Mouse (Mus musculus): ENCODE data around the gene Kdm2b. TPM values are rescaled to one million over a fixed set of nuclear protein-coding genes. Genes with fewer than 3 reads are reported as not detected.
A peak's percentile ranks its signal among the peaks of the same experiment; 100 is the strongest.

Kdm2b gene
- total RNA-seq (2021): 10 to 100 TPM; 13.0 to 13.7 TPM
- long read RNA-seq, experiment 1, transcript Kdm2b-201 (12 exons, 3,532 nt): major isoform, 7 of 9 reads
- long read RNA-seq, experiment 1, partial matches to known transcripts: 0 of 9 reads
- long read RNA-seq, experiment 1, other reads (novel, unspliced or antisense): 2 of 9 reads
- long read RNA-seq, experiment 2, transcript Kdm2b-201 (12 exons, 3,532 nt): major isoform, 9 of 11 reads
- long read RNA-seq, experiment 2, partial matches to known transcripts: 1 of 11 reads
- long read RNA-seq, experiment 2, other reads (novel, unspliced or antisense): 1 of 11 reads

DNA sequence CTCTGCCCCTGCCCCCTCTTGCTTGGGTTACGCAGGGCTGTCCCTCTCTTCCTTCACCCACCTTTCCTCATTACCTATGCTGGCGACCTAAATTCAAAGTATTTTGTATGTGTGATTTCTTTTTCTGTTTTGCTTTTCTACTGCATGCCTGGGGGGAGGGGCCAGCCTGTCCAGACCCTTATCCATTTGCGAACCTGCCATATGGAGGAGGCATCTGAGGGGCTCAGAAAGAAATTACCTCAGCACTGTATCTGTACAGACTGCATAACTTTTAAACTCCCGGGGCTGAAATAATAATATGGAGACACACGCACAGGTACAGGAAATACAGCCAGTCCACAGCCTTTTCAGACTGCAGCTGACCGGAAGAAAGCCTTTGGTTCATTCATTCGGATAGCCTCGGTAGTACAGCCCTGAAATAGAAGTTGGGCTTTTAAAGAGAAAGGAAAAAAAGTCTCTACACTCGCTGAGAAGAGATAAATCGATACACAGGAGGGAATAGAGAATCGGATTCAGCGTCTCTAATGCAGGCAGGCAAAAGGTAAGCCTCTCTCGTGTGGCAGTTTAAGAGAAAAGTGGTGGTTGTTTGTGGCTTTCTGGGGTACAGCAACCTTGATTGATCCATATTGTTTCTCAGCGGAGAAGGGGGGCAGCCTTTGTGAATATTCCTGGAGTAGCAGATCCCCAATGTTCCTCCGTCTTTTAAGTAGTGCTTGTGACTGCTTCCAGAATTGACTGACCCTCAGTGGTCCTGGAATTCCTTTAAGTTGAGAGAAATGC lies at the start of gene Kdm2b:
TSS of gene Kdm2b (minus strand) at position 273 of the 780 bp plus-strand sequence.
- DNase-seq (ENCODE audit: low spot score in 2 of 2): no peak

DNA sequence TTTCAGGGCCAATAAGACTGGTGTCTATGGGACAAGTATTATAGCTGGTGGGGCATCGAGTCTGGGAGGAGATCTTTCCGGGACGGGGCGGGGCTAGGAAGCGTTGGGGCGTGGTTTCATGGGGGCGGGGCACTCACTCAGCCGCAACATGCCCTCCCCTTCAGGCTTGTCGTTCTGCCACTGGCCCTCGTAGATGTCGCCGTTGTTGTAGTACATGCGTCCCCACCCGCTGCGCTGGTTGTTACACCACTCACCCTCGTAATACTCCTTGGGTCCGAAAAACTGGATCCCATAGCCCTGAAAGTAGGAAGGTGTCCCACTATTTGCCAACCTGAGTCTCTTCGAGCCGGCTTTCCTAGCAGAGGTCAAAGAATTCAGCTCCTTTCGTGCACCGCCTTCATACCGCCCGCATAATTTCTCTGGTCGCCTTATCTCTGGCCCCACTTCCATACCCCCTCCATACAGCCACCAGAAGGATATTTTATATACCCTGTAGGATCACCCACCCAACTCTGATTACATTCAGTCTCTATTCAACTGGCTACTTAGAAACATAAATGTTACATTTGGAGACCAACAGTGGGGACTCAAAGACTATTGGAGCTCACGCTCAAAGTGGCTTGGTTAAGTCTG lies 49.6 kb upstream of the Kdm2b start:
- DNase-seq (ENCODE audit: low spot score in 2 of 2): peak; percentile 70 to 80

DNA sequence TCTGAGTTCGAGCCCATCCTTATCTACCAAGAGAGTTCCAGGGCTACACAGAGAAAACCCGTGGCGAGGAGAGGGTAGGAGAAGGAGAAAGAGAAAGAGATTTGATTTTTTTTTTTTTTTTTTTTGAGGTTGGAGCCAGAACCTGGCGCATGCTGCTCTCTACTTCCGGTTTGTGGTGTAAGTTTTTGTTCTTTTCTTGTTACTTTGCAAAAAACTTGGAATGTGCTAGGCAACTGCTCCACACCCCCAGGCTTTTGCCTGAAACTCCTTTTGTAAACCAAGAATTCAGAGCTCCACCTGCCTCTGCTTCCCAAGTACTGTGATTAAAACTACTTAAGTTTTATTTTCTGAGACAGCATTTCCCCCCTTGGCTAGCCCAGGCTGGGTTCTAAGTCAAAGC lies 48.5 kb upstream of the Kdm2b start:
- DNase-seq (ENCODE audit: low spot score in 2 of 2): no peak

DNA sequence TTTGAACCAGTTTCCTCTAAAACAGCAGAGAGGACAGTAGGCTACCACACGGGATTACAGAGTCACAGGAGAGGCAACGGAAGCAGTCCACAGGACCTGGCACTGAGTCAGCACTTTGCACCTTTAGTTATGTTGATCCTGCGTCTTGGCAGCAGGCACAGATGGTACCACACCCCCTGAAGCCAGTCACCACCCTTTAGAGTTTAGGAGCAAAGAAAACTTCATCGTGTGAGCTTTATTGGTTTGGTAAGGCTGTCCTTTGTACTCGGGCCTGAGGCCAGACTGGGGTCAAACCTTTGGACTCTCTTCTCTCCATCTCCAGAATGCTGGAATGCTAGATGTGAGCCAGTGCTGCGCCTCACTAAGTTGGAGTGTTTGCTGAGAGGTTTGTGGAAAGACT lies 45.9 kb upstream of the Kdm2b start:
- no peak for DNase-seq (ENCODE audit: low spot score in 2 of 2)

DNA sequence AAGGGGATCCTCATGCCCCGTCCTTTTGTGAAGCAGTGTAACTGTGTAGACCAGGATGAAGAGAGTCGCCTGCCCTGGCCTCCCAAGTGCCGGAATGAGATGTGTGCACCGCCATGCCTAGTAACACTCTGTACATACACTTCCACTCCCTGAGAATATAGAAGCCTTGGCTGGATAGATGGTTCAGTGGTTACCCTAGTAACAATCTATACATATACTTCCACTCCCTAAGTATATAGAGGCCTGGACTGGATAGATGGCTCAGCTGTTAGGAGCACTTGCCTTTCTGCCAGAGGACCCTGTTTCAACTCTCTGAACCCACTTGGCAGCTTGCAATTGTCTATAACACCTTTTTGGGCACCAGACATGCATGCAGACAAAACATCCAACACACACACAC lies 45.5 kb upstream of the Kdm2b start:
- no peak for DNase-seq (ENCODE audit: low spot score in 2 of 2)

DNA sequence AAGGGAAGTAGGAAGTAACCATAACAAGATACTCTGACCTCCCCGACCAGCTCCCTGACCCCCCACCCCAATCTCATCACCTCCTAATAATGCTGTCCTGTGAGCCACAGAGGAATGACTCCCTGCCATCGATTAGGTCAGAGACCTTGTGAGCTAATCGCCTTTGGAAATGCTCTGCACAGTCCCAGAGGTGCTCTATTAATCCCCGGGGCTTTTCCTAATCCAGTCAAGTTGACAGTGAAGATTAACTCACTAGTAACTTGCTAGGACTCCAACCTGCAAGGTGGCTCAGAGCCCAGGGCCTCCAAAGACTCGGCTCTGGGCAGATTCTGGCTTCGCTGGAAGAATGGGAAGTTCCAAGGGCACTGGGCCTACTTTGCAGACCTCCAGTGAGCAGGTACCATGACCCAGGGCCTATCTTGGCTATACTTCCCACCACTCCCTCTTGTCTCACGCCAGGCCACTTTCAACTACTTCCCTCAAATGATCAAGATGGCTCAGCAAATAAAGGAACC lies 44.1 kb upstream of the Kdm2b start:
- DNase-seq (ENCODE audit: low spot score in 2 of 2): no peak

DNA sequence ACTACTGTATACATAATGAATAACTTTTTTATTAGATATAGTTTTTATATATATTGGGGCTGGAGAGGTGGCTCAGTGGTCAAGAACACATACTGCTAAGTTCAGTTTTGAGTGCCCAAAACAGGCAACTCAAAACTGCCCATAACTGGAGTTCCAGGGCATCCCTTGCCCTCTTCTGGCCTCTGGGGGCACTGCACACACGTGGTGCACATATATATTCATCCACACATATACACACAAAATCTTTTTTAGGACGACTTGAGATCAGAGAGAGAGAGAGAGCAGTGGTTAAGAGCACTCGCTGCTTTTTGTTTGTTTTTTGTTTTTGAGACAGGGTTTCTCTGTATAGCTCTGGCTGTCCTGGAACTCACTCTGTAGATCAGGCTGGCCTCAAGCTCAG lies 41.7 kb upstream of the Kdm2b start:
- DNase-seq (ENCODE audit: low spot score in 2 of 2): no peak

DNA sequence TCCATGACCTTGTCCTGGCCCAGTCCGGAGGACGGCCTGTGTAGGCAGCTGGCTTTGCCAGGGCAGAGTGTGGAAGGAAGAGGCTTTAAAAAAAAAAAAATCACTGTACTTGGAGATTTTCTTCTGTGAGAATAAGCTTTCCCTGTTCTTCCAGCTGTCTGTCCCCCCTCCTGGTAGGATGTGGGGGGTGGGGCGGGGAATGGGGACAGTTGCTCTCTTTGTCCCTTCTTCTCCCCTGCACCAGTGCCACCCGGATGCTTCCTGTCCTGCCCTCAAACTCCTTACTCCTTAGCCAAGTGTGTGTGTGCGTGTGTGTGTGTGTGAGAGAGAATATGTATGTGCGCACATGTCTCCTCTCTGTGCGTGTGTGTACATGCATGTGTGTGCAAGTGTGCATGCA lies 40.1 kb upstream of the Kdm2b start:
- no peak for DNase-seq (ENCODE audit: low spot score in 2 of 2)

DNA sequence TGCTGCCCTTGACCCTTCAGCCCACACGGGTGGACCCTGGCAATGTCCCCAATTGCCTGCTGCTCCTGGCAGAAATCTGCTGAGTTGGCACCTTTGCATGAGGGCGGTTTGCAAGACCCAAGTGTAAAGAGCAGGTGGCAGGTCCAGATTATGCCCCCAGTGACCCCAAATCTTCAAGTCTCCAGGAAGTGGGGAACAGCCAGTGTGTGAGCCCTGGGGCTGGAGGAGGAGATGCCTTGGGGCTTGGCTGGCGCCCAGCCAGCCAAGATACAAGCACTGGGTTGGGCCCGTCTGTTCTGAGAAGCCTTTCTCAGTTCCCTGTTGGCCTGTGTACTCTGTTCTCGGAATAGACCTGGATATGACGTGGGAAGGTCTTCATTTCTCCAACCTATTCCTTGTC lies 37.8 kb upstream of the Kdm2b start:
- DNase-seq (ENCODE audit: low spot score in 2 of 2): no peak

DNA sequence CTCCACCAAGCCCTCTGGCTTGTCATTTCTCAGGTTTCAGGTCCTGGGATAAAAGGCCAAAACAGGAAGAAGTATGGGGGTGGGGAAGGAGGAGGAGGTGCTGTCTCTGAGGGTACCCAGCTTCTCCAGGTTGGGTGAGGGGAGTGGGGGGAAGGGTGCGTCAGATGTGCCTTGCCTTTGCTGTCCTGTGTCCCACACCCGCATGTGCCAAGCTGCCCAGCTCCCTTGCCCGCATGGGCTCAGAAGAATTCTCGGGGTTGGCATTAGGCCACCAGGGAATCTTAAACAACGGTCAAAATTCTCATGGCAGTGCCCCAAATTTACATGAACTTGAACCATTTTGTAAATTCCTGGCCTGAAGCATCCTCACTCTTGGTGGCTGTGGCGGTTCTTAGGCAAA lies 36.8 kb upstream of the Kdm2b start:
- DNase-seq (ENCODE audit: low spot score in 2 of 2): no peak

DNA sequence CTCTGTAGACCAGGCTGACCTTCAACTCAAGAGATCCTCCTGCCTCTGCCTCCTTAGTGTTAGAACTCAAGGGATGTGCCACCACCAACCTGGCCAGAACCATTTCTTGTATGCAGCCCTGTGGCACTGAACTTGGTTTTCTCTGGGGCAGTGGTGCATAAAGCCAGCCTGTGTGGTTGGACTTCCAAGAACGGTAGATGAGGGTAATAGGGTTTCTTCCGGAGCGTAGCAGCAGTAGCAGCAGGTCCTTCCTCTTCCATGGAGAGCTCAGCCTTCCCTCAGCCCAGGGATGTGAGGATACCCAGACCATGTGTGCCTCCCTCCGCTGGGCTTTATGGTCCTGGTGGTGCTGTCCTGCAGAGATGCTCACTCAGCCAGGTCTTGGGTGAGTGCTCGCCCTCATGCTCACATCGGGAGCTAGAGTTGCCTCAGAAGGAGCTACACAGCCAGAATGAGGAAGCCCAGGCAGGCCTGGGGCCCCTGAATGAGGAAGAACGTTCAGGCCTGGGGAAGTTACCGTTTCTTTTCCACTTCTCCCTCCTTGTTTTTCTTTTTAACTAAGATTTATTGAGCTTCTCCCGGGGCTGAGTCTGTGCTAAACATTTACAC lies 35.4 kb upstream of the Kdm2b start:
- no peak for DNase-seq (ENCODE audit: low spot score in 2 of 2)

DNA sequence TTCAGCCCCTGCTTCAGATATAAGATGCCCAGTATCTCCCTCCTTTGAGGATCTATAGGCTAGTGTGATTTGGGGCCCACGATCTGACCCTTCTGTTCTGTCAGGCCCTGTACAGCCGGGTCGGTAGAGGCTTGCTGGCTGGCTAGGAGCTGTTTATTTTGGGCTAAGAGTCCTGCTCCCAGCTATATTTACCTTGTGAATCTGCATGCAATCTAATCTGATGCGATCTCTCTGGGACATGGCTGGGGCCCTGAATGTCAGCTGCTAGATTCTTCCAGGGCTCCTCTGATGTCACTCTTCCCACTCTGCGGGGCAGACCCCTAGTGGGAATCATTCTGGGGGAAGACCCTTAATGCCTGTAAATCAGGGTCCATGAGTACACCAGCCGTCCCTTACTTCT lies 34.7 kb upstream of the Kdm2b start:
- no peak for DNase-seq (ENCODE audit: low spot score in 2 of 2)

DNA sequence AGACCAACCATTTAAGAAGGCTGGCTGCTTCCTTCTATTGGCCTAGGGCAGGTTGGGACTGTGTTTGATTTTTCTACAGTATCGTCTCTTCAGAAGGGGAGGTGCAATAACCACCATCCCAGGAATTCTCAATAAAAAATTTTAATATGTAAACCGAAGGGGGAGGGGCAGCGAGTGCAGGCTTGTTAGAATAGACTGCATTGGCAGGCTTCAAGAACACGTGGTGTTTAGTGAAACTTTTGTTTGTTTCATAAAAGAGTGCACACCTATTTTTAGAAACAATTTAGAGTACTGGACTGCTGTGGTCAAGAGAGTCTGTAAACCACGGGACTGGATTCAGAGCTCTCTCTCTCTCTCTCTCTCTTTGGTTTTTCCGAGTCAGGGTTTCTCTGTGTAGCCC lies 33.4 kb upstream of the Kdm2b start:
- no peak for DNase-seq (ENCODE audit: low spot score in 2 of 2)

DNA sequence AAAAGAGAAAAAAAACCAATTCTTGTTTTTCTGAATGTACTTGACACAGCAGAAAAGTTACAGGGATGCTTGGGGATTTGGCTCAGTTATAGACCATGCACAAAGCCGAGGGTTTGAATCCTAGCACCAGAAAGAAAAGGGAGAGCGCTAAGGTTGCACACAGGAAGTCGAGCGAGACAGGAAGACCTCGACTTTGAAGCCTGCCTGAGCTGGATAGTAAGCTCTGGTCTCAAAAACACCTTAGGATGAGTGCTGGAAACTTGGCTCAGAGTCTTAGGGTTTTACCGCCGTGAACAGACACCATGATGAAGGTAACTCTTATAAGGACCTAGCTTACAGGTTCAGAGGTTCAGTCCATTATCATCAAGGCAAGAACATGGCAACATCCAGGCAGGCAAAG lies 31.8 kb upstream of the Kdm2b start:
- no peak for DNase-seq (ENCODE audit: low spot score in 2 of 2)

DNA sequence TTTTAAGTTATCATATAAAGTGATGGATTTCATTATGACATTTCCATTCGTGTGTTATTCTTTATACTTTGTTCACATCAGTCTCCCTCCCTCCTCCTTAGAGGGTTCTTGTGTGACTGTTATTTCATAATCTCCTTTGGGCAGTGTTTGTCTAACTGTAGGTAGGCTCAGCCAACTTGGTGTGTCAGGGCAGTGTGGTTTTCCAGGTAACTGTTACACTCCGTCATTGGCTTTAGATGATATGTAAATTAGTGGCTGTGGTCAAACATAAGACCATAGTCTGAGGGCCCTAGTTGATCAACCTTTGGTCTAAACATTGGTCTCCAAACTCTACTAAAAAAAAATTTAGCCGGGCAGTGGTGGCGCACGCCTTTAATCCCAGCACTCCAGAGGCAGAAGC lies 30.8 kb upstream of the Kdm2b start:
- no peak for DNase-seq (ENCODE audit: low spot score in 2 of 2)

DNA sequence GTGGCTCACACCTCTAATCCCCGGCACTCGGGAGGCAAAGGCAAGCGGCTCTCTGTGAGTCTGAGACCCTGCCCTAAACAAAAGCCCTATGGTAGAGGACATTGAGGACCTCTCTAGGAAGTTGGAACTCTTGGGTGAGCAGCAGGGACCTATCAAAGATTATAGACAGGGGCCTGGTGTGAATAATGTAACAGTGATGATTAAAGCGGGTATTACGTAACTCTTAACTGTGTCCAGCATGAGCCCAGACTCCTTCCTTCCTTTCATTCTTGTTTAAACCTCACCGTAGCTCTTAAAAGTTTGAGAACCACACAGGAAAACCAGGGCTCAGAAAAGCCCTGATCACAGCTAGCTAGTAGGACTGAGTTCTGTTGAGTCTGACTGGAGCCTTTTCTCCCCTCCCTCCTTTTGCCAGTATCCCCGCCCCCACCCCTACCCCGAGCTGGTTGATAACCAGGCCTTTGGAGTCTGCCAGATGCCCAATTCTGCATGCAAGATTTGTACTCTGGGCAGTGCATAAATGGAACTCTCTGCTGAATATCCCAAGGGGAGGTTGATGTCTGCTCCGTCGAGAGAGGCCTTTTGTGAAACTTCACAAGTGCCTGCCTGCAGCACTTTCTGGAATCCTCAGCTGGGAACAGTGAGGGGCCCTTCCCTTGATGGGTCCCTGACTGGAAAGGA lies 29.9 kb upstream of the Kdm2b start:
- DNase-seq (ENCODE audit: low spot score in 2 of 2): no peak

DNA sequence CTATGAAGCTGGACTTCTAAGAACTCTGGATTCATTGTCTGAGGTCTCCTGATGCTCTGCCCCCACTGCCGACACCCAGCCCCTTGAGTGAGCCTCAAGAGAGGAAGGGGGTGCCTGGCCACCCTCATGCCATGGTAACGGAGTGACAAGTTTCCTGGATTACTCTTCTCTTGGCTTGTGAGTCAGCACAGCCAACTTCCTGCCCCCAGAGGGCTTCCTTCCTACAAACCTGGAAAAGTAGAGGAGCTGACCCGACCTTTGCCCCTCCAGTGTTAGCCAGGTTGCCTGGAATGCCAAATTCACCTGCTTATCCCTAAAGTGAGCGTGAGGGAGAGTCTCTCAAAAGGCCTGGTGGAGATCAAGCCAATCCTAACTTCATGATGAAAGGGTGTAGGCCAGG lies 27.9 kb upstream of the Kdm2b start:
- DNase-seq (ENCODE audit: low spot score in 2 of 2): no peak

DNA sequence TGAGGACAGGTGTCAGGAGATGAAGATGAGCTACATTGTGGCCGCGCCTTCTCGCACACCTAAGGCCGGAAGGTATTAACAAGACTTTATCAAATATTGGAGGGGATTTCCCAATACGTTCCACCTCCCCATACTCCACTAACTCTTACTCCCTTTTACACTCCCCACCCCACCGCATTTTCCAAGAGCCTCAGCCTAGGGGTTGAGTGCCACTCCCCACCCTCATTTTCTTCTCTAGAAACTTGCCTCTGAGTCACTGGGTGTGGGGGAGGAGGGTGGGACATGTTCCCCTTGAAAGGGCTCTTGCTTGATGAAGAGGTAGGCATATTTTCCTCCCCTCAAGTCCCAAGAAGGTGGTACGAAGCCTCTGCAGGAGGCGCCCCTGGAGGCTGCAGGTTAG lies 26.3 kb upstream of the Kdm2b start:
- no peak for DNase-seq (ENCODE audit: low spot score in 2 of 2)

DNA sequence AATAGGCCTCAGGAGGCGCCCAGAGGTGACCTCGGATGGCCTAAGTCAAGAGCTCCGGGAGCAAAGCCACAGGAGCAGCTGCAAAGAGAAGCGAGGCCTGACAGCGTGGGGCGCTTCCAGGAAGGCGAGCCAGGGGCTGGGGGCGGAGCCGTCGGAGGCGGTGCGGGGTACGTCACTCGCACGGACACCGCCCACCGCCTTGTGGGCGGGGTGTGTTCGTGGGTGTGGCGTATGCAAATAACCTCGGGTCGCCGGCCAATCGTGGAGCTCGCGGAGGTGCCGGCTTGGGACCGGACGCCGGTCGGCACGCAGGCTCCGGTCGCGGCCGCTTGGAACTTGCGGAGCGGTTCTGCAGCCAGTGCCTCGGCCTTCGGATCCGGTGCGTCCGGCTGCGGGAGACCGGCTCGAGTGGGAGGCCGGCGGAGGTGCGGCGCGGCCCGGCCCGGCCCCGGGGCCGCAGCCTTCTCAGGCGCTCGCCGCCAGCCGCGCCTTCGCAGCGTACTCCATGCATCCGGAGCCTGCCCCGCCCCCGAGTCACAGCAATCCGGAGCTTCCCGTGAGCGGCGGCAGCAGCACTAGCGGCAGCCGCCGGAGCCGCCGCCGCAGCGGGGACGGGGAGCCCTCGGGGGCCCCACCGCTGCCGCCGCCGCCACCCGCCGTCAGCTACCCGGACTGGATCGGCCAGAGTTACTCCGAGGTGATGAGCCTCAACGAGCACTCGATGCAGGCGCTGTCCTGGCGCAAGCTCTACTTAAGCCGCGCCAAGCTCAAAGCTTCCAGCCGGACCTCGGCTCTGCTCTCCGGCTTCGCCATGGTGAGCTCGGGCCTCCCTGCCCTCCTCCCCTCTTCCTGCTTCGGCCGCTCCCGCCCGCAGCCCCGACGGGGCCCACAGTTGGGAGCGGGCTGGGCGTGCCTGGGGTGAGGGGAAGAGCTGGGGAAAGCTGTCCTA lies 25.4 kb upstream of the Kdm2b start, which contains the start of gene Orai1:
TSS of gene Orai1 (plus strand) at position 322 of the 949 bp plus-strand sequence.
- DNase-seq (ENCODE audit: low spot score in 2 of 2): peak; percentile 98
